Mouse (Mus musculus) regulatory T cell (primary cell): Measurements from ENCODE around the gene Agpat4.
"Not testable (repeated sequence)": the region's sequence is repeated elsewhere in the genome, so short reads cannot be mapped to it uniquely, and the experiment has no call there.

ENCODE experiments used
- in situ Hi-C: fragments of 300-600 bp; cut with MboI, MseI; formaldehyde crosslinking; loops from one replicate; pipeline ENCODE4 v1.15.1; 2025; ENCODE audit warnings: high pct_unique_total_duplicates

Agpat4 gene

DNA sequence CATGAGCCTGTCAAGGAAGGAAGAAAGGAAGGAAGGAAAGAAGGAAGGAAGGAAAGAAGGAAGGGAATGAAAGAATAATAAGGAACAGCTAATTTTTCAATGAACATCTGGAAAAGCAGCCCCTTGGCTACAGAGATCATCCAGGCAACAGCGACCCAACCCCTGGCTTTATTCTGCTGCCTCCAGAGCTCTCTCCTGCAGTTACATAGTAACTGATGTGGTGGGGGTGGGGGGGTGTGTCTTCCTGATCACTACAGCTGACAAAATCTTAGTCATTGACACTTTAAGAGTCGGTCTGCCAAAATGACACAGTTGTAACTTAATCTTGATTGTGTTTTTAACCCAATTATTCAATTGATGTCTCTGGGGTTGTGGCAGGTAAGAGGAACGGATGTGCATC, 67.8 kb downstream of the Agpat4 start:
- in situ Hi-C loops: no loop called here

DNA sequence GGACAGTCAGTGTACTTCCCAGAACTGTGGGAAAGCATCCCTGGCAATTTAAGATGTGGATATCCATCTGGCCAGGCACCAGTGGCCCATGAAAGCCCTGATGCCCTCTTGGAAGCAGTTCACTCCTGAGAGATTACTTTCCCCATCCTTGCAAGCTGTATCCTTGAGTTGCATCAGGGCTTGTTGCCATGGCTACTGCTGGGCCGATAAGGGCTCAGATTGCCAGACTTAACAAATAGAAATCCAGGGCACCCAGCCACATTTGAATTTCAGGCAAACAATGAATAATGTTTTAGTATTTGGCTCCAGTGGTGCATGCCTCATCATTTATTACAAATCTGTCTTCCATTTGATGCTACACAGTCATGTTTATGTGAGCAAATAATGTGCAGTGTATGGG, 69.3 kb downstream of the Agpat4 start:
- in situ Hi-C loops: no loop called here

DNA sequence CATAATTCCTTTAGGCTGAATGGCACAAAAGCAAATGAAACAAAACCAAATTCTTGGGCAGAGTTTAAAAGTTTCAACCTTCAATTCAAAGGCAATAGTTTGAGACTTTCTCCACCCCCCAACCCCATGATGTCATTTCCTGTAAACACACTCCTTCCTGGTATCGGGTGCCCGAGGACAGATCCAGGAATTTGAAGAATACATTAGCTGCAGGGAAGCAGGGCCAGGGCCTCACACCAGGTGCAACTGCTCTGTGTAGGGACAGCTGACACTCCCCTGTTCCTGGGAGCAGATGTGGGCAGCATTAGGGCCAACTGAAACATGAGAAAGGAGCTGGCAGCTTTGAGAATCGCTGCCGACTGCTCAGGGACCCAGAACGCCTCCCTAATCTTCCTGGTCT, 76.6 kb downstream of the Agpat4 start:
- in situ Hi-C loops: no loop called here

DNA sequence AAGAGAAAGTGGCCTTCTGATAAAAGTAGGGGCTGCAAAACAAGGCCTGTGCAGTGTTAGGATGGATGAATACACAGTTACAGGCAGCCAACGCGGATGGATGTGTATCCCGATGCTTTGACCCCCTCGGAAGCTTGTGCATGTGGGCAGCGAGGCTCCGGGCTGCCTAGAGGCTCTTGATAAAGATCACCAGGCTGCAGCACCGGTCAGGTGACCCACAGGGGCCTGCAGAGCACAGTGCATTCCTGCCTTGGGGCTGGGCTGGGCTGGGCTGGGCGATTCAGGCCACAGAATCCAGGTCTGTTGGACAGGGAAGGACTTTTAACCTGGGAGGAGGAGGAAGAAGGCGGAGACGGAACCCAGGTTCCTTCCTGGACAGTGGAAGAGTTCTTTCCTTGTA, 77.1 kb downstream of the Agpat4 start:
- in situ Hi-C loops: no loop called here

DNA sequence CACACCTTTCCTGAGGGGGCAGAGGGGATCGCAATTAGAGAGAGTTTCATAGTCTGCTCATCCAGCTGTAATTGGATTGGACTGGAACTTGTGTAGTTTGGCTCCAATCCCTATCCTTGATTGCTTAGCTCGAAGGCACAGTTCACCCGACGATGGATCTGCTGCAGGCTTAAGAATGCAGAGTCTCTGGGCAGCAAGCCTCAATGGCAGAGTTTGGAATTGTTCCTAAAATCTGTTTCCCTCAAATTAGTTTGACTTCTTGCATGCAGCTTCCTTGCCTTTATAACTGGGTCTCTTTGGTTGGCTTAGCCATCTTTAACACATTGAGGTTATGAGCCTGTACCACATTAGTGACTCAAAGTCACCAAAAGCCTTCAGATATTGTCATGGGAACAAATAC, 81.4 kb downstream of the Agpat4 start:
- in situ Hi-C loops: no loop called here

GRCm38 (mm10) chr17:12201086-12201485, 82.6 kb downstream of the Agpat4 start:
- in situ Hi-C loops: no loop called here

GRCm38 (mm10) chr17:12203414-12203897, 85.0 kb downstream of the Agpat4 start:
- in situ Hi-C loops: no loop called here

DNA sequence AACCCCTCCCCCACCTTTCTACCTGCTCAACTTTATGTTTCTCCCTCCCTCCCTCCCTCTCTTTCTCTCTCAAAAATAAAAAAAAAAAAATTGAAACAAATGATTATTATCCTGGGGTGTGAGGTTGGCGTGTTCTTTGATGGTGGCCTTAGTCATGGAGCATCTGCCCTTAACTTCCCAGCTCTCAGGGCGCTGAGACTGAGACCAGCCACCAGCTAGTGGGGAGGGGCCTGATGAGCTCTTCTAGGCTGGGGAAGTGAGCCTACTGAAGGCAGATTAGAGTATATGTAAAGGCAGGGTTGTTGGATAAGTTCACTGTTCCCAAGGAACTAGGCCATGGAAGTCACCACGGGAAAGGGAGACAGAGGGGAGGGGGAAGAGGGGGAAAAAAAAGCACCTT, 85.7 kb downstream of the Agpat4 start:
- in situ Hi-C loops: no loop called here

DNA sequence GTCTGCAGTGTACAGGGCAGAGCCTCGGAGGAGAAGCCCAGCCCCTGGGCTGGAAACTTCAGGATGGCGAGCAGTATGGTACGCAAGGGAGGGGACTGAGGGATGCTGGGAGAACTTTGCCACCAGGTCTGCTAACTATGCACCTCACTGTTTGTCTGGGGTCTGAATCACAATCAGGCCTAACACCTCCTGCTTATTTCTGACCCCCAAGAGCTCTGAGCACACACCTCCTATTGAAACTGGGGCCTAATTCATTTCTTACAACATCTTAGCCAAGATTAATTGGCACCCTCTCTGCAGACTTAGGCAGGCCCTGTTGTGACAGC, 86.1 kb downstream of the Agpat4 start:
- in situ Hi-C loops: no loop called here

GRCm38 (mm10) chr17:12205015-12205693, 86.7 kb downstream of the Agpat4 start:
- in situ Hi-C loops: no loop called here

DNA sequence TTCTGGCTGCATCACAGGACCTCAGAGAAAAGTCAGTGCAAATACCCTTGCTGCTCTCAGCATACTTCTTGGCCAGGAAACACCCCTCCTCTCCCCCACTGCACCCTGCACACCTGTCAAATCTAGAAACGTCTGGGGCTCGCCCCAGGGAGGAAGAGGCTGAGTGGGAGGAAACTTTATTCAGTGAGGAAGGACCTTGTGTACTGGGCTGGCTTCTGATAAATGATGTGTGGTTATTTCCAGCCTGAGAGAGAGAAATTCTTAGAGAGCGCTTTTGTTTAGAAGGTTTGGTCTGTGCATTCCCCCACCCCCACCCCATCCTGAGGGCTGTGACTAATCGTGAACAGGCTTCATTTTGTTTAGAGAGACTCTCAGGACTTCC, 87.2 kb downstream of the Agpat4 start:
- in situ Hi-C loops: no loop called here

- in situ Hi-C loops: no loop called here
Observed at GRCm38 (mm10) chr17:12206248-12206647, 87.7 kb downstream of the Agpat4 start.

GRCm38 (mm10) chr17:12207022-12207548, 88.6 kb downstream of the Agpat4 start:
- in situ Hi-C loops: no loop called here

GRCm38 (mm10) chr17:12209481-12209880, 91.0 kb downstream of the Agpat4 start:
- in situ Hi-C loops: no loop called here

GRCm38 (mm10) chr17:12210544-12211132, 92.1 kb downstream of the Agpat4 start:
- in situ Hi-C loops: loop anchor here (5.0 kb wide), 2 partner anchors 98 to 173 kb away; no protein-coding TSS in a partner anchor

GRCm38 (mm10) chr17:12211890-12212289, 93.4 kb downstream of the Agpat4 start:
- in situ Hi-C loops: loop anchor here (5.0 kb wide), 2 partner anchors 100 to 175 kb away; no protein-coding TSS in a partner anchor

DNA sequence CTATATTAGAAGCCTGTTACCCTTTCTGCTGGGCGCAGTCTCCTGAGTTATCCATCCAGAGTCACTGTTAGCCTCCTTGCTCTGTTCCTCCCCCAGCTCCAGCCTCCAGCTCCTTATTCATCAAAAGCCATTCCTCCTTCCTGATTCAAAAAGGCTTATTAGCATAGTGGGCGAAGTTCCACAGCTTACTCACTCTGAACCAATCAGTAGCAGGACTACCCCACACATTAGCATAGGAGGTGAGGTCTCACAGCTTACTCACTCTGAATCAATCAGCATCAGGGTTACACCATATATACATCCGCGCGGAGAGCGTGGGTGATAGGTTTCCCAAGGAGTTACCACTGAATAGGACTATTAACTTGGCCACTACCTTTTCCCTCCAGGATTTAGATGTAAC, 93.8 kb downstream of the Agpat4 start:
- in situ Hi-C loops: loop anchor here (5.0 kb wide), 2 partner anchors 100 to 175 kb away; no protein-coding TSS in a partner anchor

GRCm38 (mm10) chr17:12213430-12213829, 94.9 kb downstream of the Agpat4 start:
- in situ Hi-C loops: loop anchor here (5.0 kb wide), 2 partner anchors 101 to 176 kb away; no protein-coding TSS in a partner anchor

DNA sequence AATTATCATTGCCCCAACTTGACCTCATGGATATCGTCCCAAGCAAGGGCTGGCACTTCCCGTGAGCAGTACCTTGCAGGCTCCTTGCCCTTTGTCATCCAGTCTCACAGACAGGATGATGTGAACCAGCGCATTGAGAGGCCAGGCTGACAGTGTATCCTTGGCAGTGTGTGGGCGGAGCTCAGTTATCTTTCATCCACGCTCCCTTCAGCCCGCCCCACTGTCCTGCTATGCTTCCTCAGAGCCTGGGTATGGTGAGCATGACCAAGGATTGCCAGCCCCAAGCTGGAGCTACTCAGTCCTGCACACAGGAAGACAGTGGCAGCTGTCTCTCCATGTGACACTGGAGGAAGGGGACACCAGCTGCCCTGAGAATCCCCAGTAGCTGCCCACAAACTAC, 97.7 kb downstream of the Agpat4 start:
- in situ Hi-C loops: no loop called here

DNA sequence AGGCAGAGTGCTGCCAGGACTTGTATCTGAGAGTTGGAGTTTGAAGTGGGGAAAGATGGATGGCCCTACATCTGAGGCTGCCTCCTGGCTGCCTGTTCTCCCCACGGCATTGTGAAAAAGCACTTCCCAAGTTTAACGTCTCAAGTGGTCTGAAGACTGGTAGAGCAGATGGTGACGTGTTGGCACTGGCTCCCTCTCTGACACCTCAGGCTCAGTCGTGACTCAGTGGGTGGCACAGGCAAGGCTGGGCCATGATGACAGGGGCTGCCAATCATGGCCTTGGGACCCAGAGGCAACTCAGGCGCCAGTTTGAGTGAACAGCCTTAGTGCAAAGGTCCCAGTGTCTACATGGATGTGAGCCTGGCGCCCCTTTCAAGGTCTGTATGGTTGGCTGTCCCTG, 103.4 kb downstream of the Agpat4 start:
- in situ Hi-C loops: no loop called here

DNA sequence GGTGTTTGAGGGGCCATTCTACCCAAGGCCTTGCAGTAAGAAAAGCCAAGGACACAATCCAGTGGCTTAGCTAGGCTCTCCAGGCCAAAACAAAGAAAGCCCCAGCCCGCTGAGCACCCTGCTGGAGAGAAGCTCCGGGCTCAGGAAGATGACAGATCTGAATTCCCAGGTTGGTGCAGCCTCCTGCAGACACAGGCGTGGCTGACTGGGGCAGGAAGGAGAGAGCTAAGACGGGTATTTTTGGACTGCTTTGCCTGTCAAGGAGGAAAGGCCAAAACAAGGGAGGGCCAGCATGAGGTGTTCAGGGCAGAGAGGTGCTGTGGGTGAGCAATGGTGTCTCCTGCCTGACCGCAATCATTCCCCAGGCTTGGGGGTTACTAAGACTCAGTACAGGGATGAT, 105.2 kb downstream of the Agpat4 start:
- in situ Hi-C loops: no loop called here

- in situ Hi-C loops: no loop called here
Observed at GRCm38 (mm10) chr17:12224145-12224544, 105.6 kb downstream of the Agpat4 start.

DNA sequence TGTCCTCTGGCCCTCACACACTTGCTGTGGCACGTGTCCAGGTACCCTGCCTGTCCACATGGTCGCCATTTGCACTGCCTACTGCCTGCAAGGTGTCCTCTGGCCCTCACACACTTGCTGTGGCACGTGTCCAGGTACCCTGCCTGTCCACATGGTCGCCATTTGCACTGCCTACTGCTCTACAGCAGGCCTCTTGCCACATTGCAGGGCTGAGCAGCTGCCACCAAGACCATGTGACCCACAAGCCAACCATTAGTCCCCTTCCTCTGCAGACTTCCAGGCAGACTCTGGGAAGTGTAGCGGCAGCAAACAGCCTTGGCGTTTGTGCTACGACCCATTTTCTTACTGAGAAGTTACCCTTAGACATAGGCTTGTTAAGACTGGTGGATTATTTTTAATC, 106.0 kb downstream of the Agpat4 start:
- in situ Hi-C loops: not testable (repeated sequence)
